Mouse (Mus musculus) embryo, embryonic 11 days (tissue): ENCODE results near the gene Pdap1.
"Not testable (repeated sequence)": the region's sequence is repeated elsewhere in the genome, so short reads cannot be mapped to it uniquely, and the experiment has no call there.

ENCODE experiments used
- DNase-seq: peaks from one replicate; pipeline ENCODE4 v3.0.0-alpha.2; 2015

The Pdap1 gene

DNA sequence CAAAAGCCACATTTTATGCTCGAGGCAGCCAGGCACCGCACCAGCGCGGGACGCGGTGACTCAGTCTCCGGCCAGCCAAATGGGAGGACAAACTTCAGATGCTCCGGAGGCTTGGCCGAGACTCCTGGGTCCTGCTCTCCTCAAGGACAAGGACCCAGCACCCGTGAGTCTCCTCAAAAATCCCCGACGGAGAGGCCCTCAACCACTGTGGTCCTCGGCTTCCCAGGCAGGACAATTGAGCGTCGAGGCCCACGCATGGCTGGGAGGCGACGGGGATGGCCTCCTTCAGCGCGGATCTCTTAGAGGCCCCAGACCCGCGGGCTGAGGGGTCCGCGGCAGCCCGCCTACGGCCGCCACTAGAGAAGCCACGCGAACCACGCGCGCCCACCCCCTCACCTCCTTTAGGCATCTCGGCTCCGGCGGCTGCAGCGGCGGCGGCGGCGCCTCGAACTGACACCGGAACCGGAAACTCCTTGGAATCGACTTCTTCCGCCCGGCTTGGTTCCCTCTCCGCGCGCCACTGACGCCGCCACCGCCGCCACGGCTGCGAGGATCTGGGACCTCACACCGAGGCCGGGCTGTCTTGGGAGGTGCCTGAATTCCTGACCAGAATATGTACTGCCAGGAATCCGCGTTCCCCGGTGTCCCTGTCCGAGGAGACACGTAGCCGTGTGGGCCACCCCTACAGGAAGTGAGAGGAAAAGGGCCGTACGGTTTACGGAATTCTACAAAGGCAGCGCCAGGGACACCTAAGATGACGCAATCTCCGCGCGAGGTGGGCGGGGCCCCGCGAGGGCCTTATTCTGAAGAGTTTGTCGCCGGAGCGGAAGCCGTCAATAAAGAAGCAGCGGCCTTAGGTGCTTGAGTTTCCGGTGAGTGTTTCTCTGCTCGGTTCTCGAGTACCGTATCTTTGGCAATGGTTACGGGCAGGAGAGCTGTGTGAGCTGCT is at the start of gene Pdap1, which contains the start of gene Bud31:
Gene Pdap1 (minus strand): TSS at position 668 of the 949 bp plus-strand sequence.
Gene Bud31 (plus strand): TSS at position 792 of the 949 bp plus-strand sequence.
- peak; percentile 97 for DNase-seq

GRCm38 (mm10) chr5:145189416-145189815 is 49.4 kb upstream of the Pdap1 start:
- no peak for DNase-seq

DNA sequence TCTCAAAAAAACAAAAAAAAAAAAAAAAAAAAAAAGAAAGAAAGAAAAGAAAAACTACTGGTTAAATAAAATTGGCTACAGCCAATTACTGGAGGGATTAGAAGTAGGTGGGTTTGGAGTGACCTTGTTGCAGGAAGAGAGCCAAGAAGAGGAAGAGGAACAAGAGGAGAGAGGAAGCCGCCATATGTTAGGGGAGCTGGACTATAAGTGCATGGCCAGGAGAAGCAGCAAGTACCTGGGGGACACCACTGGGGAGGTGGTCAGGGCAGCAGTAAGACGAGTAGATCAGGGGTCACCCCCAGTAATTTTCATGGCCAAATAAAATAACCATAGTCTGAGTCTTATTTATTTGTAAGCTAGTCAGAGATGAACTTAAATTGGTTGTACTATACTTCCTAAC is 45.2 kb upstream of the Pdap1 start:
- no peak for DNase-seq

DNA sequence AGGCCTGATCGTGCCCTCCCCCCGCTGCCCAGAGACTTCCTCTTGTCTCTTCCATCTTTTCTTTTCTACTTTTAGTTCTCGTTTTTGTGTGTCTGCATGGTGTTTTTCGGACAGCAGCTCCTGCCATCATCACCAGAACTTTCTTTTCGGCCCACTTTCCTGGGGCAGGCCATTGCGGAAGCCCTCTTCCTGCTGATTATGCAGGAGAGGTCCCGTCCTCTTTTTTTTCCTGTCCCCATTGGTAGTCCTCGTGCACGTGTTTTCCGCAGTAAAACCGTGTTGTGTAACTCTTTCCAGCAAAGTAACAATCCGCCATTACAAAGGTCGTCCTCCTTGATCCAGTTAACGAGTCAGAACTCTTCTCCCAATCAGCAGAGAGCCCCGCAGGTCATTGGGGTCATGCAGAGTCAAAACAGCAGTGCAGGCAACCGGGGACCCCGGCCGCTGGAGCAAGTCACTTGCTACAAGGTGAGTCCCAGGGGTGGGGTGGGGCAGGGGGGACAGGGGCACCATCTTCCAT is 38.5 kb upstream of the Pdap1 start:
- no peak for DNase-seq

DNA sequence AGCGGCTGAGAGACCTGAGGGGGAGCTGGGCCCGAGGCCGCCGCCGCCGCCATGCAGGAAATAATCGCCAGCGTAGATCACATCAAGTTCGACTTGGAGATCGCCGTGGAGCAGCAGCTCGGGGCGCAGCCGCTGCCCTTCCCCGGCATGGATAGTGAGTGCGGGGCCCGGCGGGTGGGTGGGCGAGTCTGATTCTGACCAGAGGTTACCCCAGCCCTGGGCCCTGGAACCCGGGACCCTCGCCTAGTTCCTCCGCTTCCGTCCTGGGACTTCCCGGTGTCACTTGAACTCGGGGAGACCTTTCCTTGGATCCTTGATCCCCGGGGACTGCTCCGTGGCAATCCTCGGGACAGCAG is 27.2 kb upstream of the Pdap1 start:
- no peak for DNase-seq

DNA sequence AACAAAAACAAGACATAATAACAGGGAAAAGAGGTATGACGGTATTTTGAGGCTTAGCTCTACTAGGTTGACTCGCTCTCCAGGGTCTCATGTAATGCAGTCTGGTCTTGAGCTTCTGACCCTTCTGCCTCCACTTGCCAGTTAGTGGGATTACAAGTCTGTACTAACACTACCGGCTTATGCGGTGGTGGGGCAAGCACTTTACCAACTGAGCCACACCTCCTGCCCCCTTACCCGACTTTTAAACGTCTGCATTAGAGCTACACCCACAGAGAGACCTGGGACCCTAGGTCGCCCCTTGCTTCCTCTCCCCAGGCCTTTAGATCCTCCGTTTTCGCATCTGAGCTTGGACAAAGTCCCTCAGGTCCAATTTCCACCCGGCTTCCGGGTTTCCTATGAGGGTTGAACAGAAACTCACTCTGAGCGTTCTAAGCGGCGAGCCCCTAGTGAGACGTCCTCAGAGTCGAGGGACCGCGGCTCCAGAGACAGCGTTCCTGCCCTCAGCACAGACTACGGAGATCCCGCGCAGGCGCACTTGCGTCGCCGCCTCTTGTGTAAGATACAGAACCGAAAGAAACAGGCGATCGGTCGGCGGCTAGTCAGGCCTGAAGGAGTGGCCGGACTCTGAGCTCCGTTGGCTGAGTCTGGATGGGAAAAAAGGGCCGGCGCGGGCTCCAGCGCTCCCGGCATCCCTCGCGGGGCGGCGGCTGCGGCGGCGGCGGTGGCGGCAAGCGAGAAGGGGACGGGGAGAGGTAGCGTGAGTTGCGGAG is 26.7 kb upstream of the Pdap1 start, which contains the start of the genes Ptcd1 and Cpsf4:
Gene Ptcd1 (minus strand): TSS at position 573 of the 770 bp plus-strand sequence.
Gene Cpsf4 (plus strand): TSS at position 678 of the 770 bp plus-strand sequence.
- DNase-seq: peak; percentile 99

- DNase-seq: no peak
Observed at GRCm38 (mm10) chr5:145165184-145165583, 25.1 kb upstream of the Pdap1 start.

DNA sequence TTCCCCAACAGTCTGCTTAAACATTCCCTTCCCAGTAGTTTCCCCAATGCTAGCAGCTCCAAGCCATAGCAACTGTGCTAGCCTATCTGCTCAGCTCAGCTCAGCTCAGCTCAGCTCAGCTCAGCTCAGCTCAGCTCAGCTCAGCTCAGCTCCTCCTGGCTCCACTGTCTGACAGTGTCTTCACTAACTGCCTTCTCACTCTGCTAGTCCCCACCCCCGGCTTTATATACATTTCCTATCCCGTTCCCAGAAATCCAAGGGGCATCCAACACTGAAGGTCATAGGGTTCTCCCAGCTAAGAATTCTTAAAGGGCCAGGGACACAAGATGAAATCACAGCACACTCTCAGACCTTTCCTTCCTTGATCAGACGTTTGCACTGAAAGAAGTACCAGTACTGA is 24.7 kb upstream of the Pdap1 start:
- no peak for DNase-seq

- DNase-seq: no peak
Observed at GRCm38 (mm10) chr5:145161361-145161760, 21.3 kb upstream of the Pdap1 start.

DNA sequence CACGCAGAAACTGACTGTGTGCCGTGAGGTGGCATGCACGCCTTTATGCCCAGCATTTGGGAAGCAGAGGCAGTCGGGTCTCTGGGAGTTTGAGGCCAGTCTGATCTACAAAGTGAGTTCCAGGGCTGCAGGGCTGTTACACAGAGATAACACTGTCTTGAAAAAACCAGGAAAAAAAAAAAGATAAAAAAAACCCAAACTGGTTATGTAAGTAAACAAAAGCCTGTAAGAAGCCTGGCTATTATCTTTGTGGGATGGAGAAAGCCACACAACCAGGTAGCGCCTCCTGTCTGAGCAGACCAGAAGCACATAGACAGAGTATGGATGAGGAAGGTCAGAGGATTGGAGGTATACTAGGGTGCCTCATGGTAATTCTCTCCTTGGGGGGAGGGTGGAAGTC is 12.7 kb upstream of the Pdap1 start:
- no peak for DNase-seq

- DNase-seq: no peak
Observed at GRCm38 (mm10) chr5:145149294-145149693, 9.3 kb upstream of the Pdap1 start.

DNA sequence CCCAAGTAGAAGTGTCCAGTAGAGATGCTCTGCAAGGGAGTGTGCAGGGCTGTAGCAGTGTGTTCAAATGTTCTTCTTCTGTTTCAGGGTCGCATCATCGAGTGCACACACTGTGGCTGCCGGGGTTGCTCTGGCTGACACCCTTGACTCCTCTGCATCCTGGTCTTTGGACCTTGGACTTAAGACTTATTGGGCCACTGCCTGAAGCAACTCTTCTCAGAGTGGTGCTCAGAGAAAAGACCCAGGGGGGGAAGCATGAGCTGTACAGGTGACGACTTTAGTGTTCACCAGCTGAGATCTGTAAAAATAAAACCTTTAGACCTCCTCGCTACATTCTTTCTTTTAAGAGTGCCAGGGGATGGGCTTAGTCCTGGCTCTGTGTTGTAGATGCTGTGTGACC is 7.7 kb upstream of the Pdap1 start:
- DNase-seq: no peak

DNA sequence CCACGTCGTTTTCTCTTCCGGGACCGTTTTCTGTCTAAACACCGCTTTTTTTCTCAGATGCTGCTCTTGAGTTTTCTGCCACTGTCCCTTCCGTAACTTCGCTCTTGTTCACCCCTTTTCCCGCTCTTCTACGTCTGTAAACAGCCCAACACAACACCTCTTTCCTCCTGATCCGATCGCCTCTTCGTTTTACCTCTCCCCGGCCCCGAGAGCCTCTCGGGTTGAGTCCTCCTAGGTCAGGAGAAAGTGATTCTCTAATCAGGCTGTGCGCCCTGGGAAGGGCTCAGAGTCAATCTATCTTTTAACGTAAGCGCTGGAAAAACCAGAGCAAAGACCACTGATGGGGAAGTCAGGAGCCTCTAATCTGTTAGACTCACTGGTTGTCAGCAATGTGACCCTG is 573 bp upstream of the Pdap1 start:
- DNase-seq: no peak

- DNase-seq: peak; percentile 21
Observed at GRCm38 (mm10) chr5:145138836-145139235, 1.2 kb downstream of the Pdap1 start.

DNA sequence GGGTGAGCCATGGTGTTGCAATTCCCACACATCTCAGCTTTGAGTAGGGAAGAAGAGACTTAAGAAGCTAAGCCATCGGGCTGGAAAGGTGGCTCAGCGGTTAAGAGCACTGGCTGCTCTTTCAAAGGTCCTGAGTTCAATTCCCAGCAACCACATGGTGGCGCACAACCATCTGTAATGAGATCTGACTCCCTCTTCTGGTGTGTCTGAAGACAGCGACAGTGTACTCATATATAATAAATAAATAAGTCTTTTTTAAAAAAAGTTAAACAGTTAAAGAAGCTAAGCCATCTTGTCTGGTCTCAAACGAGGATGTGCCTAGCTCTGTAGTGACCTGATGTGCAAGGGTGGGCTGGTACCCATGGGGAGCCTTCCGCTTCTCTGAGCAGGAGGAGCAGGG is 6.8 kb downstream of the Pdap1 start:
- DNase-seq: not testable (repeated sequence)

GRCm38 (mm10) chr5:145130995-145131394 is 9.0 kb downstream of the Pdap1 start:
- DNase-seq: no peak

DNA sequence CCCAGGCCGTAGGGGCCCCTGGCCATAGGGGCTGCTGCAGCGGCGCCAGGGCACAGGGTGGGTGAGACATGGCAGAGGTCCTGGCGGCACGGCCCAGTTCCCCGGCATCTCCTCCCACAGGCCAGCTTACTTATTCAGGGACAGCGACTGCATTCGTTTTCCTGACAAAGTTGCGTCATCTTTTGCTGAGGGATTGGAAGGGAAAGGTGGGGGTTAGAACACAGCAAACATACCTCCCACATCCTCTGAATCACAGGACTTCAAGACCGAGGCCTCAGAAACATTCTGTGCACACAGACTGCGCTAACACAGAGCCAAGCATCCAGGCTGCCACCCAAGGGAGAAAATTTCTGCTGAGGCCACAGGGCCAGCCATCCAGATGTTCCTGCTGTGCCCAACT is 9.8 kb downstream of the Pdap1 start:
- no peak for DNase-seq

GRCm38 (mm10) chr5:145129773-145130172 is 10.3 kb downstream of the Pdap1 start:
- DNase-seq: not testable (repeated sequence)

DNA sequence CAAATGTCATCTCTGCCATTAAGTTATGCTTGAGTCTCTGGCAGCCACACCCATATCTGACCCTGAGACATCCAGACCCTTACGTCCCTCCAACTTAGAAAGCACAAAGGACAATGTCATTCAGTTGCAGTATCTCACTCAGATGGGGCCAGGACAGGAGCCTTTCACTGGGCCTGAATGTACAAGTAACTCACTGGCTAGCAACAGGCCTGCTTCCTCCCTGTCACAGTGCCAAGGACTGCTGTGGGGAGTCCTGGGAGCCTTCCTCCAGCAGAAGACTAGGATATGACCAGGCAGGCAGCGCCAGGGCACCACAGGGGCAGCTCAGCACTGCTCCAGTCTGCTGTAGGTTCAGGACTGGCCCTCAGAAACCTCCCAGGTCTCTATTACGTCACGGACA is 10.9 kb downstream of the Pdap1 start:
- no peak for DNase-seq

GRCm38 (mm10) chr5:145126580-145126979 is 13.5 kb downstream of the Pdap1 start:
- DNase-seq: no peak

DNA sequence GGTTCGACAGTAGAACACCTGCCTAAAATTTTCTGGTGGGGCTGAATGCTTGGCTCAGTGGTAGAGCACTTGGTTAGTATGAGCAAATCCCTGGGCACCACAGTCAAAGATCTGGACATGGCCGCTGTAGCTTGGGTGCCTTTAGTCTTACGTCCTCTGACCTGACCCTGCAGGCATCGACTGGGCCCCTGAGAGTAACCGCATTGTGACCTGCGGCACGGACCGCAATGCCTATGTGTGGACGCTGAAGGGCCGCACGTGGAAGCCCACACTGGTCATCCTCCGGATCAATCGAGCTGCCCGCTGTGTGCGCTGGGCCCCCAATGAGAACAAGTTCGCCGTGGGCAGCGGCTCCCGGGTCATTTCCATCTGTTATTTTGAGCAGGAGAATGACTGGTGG is 16.6 kb downstream of the Pdap1 start:
- DNase-seq: no peak

DNA sequence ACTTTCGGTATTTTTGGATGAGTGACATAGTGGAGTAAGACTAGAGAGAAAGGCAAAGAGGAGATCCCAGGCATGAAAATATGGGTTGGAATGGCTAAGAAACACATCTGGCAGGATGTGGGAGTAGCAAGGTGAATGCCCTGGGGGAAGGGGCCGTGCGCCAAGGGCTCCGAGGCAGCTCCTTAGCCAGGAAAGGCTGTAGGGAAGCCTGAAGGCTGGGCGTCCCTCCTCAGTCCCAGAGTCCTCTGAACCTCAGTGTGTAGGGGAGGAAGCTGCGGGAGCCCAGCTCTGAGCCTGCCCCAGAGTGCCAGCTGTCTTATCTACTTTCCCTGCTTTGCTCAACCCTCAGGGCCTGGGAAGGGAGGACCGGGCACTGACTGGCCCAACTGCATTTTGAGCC is 19.1 kb downstream of the Pdap1 start:
- DNase-seq: no peak

- DNase-seq: no peak
Observed at GRCm38 (mm10) chr5:145119385-145119784, 20.7 kb downstream of the Pdap1 start.

GRCm38 (mm10) chr5:145118461-145118860 is 21.6 kb downstream of the Pdap1 start:
- no peak for DNase-seq
